Mouse (Mus musculus): ENCODE data around the gene Plac1. TPM values are rescaled to one million over a fixed set of nuclear protein-coding genes. Genes with fewer than 3 reads are reported as not detected.

The Plac1 gene
- 0.32 and 0.36 TPM in 2 replicates for polyA plus RNA-seq (2012; rRNA removed)

DNA sequence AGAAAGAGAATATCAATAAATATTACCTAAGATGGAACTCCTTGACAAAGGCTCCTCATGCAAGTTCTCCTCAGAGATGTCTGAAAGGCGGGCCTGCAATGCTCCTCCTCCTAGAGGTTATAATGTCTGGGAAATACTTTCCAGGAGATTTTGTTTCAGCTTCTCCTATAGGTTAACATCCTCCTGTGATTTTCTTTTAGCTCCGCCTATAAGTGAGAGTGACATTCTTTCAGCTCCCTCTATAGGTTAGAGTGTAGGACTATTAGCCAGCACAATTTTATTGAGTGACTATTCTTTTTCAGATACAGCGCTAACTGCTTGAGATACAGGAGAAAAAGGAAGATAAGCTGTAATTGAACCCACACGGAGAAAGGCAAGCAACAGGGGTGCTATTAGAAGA lies at the start of gene Plac1:
TSS of gene Plac1 (minus strand) at position 101 of the 400 bp plus-strand sequence.

GRCm38 (mm10) chrX:53273124-53273523 lies 33.2 kb upstream of the Plac1 start, which contains the start of gene Fam122c:
Gene Fam122c, plus strand, starts transcription at chrX:53273424.

GRCm38 (mm10) chrX:53269289-53270062 lies 29.6 kb upstream of the Plac1 start, which contains the start of gene Fam122b:
Gene Fam122b, minus strand, starts transcription at chrX:53269805.

Other genes starting within 250 kb of the Plac1 start
- gene Fam122b, start 29.7 kb upstream of the Plac1 start, polyA plus RNA-seq (2012; rRNA removed) = 3.4 and 3.5 TPM in 2 replicates
- not detected in 2 replicates for gene Fam122c, start 33.3 kb upstream of the Plac1 start, polyA plus RNA-seq (2012; rRNA removed)
- 7.4 and 7.8 TPM in 2 replicates for gene Mospd1, start 130.4 kb upstream of the Plac1 start, polyA plus RNA-seq (2012; rRNA removed)
- not detected in 2 replicates for gene Etd, start 194.8 kb upstream of the Plac1 start, polyA plus RNA-seq (2012; rRNA removed)

Measured in liver, embryonic 18 days (tissue).